Mouse (Mus musculus): ENCODE results near the gene Fam19a2.

The Fam19a2 gene

GRCm38 (mm10) chr10:123263876-123264309 lies at the start of gene Fam19a2:
Gene Fam19a2, plus strand, starts transcription at chr10:123263996.
- peak; percentile 35 to 49 for DNase-seq (ENCODE audit: low spot score in 2 of 2)

GRCm38 (mm10) chr10:123222785-123223184 lies 41.0 kb upstream of the Fam19a2 start:
- no peak for DNase-seq (ENCODE audit: low spot score in 2 of 2)

- no peak for DNase-seq (ENCODE audit: low spot score in 2 of 2)
These were observed 34.4 kb upstream of the Fam19a2 start for GRCm38 (mm10) chr10:123229420-123229819.

- no peak for DNase-seq (ENCODE audit: low spot score in 2 of 2)
These were observed 15.7 kb upstream of the Fam19a2 start for GRCm38 (mm10) chr10:123248063-123248462.

DNA sequence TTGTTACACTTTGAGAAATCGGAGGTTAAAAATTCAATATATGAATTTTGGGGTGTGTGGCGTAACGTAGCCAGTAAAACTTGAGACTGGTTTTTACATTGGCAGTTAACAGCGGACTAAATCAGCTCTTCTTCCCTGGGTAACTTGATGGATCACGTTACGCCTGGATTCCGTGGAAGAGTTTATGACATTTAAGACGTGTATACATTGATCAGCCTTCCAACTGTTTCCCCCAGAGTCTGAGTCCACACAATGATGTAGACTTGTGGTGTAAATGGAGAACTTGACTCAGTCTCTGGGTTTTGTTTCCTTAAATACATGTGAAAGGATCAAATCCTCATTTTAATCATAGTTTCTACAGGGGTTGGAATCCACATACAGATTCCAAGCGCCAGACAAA lies 11.9 kb upstream of the Fam19a2 start:
- DNase-seq (ENCODE audit: low spot score in 2 of 2), result no peak

- DNase-seq (ENCODE audit: low spot score in 2 of 2), result no peak
These were observed 9.5 kb upstream of the Fam19a2 start for GRCm38 (mm10) chr10:123254299-123254698.

- DNase-seq (ENCODE audit: low spot score in 2 of 2), result no peak
These were observed 8.0 kb upstream of the Fam19a2 start for GRCm38 (mm10) chr10:123255674-123256348.

- peak; percentile 29 to 56 for DNase-seq (ENCODE audit: low spot score in 2 of 2)
These were observed 830 bp downstream of the Fam19a2 start for GRCm38 (mm10) chr10:123264461-123265191.

DNA sequence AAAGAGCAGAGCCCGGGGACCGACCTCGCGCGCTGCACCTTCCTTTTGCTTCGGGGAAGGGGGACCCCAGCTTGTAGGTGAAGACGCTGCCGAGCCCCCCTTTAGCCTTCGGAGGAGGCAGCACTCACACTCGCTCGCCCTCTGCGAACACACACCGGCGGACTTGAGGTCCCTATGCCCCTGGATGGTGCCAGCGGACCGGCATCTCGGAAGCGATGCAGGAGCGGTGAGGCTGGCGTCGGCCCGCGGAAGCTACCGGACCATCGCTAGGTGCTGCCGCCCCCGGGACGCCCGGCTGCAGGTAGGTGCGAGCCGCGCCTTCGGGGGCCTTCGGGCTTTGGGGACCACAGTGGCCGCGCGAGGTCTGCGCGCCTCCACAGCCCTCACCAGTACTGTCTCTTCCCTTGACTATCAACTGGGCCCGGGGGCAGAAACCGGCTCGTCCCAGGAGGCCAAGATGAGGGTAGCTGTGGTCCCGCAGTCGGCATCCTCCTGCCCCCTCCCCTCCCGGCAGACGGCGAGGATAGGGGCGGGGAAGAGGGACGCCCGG lies 1.5 kb downstream of the Fam19a2 start:
- DNase-seq (ENCODE audit: low spot score in 2 of 2), result peak; percentile 5 to 11

GRCm38 (mm10) chr10:123268568-123268967 lies 4.8 kb downstream of the Fam19a2 start:
- DNase-seq (ENCODE audit: low spot score in 2 of 2), result peak in 1 of 2 experiments; percentile 12

DNA sequence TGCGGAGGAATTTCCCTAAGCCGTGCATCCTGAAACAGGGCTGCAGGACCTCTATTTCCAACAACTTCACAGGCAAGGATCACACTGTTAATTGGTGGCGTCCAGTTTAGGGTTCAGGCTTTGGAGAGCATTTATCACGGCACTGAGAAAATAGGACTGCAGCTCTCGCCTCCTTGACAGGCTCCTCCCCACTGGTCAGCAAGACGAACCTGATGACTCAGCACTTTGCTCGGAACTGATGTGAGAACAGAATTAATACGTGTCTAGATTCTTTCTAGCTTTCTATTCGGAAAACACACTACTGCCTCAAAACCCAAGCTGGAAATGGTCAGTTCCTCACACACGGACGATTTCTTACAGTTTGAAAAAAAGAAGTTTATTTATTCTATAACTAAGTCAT lies 10.8 kb downstream of the Fam19a2 start:
- DNase-seq (ENCODE audit: low spot score in 2 of 2), result no peak

DNA sequence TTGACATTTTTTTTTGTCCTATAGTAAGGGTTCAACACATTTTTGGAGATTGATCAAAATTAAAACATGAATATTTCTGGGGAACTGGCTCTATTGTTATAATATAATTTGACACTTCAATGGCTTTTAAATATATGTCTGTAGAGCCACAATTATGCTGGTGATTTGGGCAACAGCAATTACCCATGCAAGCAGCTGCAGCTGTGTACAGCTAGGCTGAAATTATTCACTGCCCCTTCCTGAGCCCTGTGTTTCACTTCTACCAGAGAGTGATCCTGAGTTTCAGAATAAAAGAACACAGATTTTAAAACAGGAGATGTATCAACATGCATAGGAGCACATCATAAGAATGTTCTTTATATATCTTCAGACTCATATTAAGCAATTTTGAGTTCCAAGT lies 43.5 kb downstream of the Fam19a2 start:
- DNase-seq (ENCODE audit: low spot score in 2 of 2), result no peak

GRCm38 (mm10) chr10:123326271-123326670 lies 62.5 kb downstream of the Fam19a2 start:
- no peak for DNase-seq (ENCODE audit: low spot score in 2 of 2)

GRCm38 (mm10) chr10:123341280-123341679 lies 77.5 kb downstream of the Fam19a2 start:
- DNase-seq (ENCODE audit: low spot score in 2 of 2), result no peak

DNA sequence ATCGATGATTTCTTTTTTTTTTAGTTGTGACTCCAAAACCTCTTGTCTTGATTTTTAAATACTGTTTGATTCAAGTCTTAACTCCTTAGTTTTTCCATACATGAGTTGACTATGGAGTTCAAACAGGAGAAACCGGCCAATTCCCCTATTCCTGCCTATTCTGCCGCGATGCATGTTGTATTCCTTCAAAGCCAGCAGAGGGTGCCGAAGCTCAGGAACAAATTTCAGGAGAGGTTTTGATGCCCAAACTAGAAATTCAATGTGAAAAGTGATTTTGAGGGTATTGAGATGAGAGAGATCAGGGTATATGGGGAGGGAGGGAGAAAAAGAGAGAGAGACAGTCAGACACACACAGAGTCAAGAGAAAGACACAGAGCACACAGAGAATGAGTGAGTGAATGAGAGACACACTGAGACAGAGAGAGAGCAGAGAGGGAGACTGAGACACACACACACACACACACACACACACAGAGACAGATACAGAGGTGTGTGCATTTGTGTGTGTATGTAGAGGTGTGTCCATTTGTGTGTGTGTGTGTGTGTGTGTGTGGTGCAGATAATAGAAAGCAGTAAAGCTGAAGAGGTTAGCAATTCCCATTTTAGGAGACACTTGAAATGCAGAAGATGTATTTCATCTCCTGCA lies 78.9 kb downstream of the Fam19a2 start:
- peak in 1 of 2 experiments; percentile 17 for DNase-seq (ENCODE audit: low spot score in 2 of 2)

GRCm38 (mm10) chr10:123346301-123346700 lies 82.5 kb downstream of the Fam19a2 start:
- DNase-seq (ENCODE audit: low spot score in 2 of 2), result no peak

GRCm38 (mm10) chr10:123353667-123354066 lies 89.9 kb downstream of the Fam19a2 start:
- no peak for DNase-seq (ENCODE audit: low spot score in 2 of 2)

GRCm38 (mm10) chr10:123357010-123357409 lies 93.2 kb downstream of the Fam19a2 start:
- DNase-seq (ENCODE audit: low spot score in 2 of 2), result no peak

- DNase-seq (ENCODE audit: low spot score in 2 of 2), result no peak
These were observed 96.7 kb downstream of the Fam19a2 start for GRCm38 (mm10) chr10:123360492-123360891.

- DNase-seq (ENCODE audit: low spot score in 2 of 2), result no peak
These were observed 100.8 kb downstream of the Fam19a2 start for GRCm38 (mm10) chr10:123364628-123365027.

DNA sequence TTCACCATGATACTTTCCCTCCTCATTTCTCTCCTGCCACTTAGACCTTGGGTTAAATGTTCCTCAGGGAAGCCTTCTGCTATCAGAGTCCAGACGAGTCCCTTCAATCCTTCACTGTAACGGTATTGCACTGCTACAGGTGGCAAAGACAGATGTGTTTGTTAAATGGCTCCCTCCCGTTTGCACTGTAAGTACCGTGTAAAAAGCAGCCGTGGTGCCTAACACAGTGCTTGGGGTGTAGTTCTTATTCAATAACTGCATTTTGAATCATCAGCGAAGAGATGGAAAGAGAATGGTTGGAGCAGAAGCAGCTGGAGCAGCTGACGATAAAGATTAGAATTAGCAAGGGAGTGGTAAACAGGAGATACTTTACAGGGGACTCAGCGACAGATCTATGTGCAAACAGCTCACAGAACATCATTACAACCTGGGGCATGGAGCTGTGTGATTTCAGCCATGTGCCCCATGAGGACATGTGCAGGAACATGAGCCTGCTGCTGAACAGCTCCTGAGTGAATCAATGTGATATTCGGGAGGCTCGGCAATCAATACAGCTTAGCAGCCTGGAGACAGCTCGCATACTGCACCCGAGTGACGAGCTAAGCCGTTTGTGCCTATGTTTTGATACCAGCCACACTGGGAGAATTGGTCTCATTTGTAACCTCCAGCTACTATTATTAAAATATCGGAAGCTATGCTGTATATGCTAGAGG lies 103.5 kb downstream of the Fam19a2 start:
- no peak for DNase-seq (ENCODE audit: low spot score in 2 of 2)

DNA sequence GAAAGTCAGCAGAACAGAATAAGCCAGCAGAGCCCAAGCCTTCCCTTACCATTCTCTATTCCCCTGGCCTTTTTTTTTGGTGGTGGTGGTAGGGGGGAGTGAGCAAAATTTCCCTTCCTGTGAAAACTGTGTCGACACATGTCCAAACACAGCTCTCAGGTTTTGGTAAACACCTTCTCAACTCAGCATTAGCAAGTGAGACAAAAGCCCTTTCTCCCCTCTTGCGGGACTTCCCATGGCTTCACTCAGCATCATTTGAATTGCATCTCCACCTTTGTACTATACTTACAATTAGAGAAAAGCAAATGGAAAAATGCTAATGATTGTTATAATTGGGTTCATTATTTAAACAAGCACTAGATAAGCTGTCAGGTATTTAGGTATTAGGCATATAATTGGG lies 119.5 kb downstream of the Fam19a2 start:
- no peak for DNase-seq (ENCODE audit: low spot score in 2 of 2)
